Mouse (Mus musculus) right cerebral cortex, adult 18-20 months (tissue): Measurements from ENCODE around the gene Macrod2.
"Not testable (repeated sequence)": the region's sequence is repeated elsewhere in the genome, so short reads cannot be mapped to it uniquely, and the experiment has no call there.

Experiments used
- DNase-seq: peaks from one replicate; pipeline ENCODE4 v3.0.0; 2022; ENCODE audit warnings: mixed read lengths

Gene Macrod2

DNA sequence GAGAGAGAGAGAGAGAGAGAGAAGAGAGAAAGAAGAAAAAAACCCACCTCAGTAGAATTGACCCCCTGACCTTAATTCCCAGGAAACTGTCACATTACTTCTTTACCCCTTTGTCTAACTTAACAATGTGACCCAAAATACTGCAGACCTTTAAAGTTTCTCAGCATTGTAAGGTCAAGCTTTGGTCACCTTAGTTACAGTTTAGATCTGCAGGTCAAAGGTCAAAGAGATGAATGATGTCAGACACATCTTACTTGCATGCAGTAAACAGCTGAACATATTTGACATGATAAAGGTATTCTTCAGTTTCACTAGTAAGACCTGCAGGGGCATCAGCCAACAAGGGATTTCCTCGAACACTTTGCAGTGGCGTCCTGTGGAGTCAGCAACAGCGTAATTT, 309.0 kb downstream of the Macrod2 start:
- DNase-seq: no peak

DNA sequence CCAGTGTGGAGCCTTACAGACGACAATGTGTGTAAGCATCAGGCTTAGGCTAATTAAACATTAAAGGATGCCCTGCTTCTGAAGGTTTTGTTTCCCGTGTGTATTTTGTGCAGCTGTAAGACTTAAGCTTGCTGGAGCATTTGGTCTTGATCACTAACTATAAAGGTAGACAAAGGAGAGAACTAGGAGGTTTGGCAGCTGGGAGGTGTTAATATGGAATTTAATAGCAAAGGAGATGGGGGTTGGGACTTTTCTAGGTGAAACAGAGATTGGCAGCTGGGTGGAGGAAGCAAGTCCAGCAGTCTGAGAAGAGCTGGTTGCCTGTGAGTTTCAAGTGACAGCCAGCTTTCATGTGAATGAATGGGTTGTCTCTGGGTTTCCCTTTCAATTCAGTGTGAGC, 310.2 kb downstream of the Macrod2 start:
- no peak for DNase-seq

DNA sequence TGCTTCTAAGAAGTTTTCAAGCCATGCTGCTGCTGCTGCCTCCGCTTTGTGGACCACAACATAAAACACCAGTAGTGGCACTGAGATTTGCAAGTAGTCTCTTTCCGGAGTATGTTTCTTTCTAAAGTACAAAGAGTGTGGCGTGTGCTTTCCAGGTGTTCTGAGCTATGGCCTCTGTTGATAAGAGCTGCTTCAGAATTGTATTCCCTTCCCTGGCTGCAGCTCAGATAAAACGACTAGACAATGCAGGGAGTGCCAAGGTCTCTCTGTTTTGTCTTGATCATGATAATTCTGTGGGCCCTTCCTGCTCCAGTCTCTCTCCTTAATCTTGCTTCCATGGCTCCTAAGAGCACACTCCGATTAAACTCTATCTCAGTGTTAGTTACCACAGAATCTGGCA, 312.4 kb downstream of the Macrod2 start:
- DNase-seq: no peak

DNA sequence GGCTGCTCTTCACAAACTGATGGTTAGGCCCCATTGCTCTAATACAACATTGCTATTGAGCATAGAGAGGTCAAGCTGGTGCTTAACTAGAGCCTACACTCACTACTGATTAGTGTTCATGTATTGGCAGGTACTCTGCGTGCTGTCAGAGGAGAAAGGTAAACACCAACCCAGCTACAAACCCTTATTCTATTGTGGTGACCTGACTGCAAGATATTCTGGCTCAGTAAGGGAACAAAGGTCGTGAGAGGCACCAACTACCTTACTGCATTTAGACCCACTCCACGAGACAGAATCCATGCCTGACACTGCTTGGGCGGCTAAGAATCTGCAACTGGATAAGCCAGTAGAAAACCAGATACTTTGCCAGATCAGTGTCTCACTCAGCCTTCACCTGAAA, 320.7 kb downstream of the Macrod2 start:
- DNase-seq: no peak

DNA sequence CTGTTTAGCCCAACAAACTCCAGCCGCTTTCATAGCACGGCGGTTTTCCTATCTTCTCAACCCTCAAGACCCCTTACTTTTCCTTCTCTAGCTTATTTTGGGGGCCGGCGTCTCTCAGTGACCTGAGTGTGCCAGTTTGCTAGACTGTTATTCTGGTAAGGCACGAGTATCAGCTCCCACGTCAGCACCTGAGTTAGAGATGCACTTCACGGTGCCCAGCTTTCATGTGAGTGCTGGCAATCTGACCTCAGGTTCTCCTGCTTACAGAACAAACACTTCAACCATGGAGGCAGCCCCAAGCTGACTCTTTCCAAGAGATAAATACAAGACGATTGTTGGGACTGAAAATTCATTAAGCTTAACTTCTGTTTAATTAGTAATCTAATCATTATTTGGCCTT, 322.3 kb downstream of the Macrod2 start:
- no peak for DNase-seq

DNA sequence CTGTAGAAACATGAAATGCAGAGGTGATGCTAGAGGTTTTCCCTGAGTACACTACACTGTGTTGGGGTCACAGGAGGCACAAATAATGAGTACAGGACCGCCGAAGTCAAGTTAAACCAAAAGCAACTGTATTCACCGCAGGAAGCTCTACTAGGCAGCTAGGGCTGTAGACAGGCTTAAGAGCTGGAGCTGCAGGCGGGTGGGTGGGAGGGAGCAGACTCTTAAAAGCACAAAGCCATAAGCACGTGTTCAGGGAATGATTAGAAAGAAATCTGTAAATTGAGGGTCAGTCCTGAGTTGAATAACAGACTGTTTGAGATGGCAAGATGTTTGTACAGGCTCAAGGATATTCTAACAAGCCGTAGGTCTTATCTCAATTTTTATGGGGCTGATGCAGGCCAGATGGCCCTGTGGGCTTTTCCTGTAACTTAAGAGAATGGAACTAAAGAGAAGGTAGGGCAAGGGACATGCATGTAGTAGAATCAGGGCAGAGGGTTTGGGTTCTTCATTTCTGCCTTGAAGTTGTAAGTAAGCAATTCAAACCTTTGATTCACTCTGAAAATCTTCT, 337.6 kb downstream of the Macrod2 start:
- no peak for DNase-seq

DNA sequence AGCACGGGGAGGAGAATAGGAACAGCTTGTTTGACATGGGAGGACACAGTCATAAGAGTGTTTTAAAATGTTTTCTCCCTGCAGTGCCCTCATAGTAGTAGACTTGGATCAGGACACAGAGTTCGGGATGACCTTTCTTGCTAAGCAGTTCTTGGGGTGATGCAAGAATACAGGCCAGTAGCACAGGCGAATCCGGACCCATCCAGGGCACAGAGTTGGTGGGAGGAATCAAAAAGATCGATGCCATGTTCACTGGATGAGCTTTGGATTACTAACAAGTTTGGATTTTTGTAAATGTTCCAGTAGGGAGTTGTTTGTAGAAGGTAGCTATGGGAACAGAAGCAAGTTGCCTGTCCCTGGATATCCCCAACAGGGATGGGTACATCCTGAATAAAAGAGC, 345.4 kb downstream of the Macrod2 start:
- DNase-seq: no peak

DNA sequence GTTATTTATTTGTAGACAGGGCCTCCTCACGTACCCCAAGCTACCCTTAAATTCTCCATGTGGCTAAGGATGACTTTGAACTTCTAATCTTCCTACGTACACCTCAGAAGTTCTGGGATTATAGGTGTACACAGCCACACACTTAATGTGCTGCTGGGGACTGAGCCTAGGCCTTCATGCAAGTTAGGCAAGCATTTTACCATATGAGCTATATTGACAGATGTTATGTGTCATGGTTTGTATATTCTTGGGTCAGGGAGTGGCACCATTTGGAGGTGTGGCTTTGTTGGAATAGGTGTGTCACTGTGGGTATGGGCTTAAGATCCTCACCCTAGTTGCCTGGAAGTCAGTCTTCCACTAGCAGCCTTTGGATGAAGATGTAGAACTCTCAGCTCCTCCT, 347.8 kb downstream of the Macrod2 start:
- not testable (repeated sequence) for DNase-seq

DNA sequence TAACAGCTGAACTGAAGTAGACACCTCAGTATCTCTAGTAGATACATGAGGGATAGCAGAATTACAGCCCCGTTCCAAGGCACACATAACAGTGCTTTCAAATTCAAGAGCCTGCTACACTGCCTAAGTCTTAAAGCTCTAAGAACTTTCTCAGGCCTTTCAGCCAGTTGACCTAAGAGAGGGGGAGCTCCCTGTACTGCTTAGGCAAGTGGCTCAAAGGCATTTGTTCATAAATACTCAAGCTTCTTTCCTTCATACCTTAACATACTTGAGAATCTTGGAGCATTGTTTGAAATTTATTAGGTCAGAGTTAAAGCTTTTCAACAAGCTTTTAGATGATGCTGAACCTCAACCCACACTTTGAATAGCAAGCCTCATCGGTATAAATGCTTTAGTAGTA, 363.8 kb downstream of the Macrod2 start:
- no peak for DNase-seq

DNA sequence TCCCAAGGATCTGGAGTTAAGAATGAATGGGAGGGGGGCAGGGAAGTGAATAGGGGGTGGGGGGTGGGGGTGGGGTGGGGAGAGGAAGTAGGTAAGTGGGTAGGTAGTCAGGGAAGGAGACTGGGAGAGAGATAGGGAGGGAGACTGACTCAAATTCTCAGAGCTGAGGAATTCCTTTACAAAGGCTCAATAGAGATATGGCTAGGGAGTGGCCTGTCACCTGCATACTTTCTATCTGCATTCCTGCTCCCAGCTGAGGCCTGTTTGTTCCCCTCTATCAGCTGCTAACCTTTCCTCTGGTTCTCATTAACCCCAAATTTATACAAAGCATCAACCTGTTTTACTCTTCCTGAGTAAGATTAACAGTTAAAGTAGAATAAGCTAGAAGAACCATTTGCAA, 364.6 kb downstream of the Macrod2 start:
- DNase-seq: no peak

DNA sequence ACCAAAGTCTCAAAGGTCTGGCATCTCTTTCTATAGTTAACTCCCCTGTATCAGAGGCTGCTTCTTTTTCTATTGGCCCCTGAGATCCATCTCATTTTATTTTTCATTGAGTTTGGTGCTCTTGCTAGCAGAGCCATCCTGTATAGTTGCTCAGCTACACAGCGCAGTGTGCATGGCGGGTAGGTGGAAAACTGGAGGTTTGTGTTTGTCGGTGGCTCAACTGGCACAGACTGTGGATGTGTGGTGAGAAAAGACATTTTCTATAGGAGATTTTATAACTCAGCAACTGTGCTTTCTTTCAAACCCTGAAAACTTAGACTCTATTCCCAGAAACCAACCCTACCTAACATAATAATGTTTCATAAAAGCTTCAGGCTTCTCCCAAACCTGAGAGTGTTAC, 365.0 kb downstream of the Macrod2 start:
- DNase-seq: peak; percentile 43

DNA sequence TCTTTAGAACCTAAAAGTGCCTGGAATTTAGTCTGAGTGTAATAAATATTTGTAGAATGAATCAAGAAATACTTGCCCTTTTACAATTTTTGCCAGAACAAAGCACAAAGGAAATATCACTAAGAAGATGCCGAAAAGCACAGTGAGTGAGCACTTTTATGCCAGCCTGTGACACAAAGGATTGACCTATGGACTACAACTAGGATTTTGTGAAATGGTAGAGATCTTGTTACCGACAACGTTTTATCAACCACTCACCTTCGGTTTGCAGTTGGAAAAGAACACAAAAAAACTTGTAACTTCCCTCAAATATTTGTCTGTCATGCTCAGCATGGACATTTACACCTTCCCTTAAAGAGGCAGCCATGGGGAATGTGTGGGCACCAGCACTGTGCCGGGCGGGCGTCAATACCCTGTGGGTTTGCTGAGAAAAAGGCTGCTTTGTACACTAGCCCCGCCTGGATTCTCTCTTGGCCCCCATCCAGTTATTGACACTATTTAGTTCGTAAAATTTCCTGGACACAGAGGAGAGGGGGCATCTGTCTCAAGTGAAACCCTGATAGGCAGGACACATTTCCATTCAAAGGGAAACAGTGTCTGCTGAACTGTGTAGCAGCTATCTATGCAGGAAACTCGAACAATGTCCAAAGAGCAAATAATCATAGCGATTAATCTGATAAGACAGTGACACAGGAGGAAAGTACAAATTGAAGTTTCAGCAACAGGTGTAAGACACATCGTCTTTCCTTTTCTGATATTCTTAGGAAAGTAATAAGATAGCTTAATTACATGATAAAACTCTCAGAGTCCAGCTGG, 368.2 kb downstream of the Macrod2 start:
- DNase-seq: no peak

DNA sequence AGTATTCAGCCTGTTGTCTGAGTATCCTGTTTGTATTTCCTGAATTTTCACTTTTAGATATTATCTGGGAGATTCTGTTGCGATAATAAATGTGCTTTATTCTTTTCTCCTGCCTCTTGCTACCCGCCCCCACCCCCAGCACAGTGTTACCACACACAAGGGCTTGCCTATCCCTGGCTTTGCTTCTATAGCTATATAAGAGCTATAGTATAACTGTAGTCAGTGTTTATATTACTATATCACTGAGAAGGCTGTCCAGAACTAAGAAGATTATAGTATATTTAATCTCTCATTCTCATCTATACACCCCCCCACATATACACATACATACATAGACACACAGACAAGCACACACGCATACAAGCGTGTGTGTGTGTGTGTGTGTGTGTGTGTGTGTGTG, 374.4 kb downstream of the Macrod2 start:
- no peak for DNase-seq

DNA sequence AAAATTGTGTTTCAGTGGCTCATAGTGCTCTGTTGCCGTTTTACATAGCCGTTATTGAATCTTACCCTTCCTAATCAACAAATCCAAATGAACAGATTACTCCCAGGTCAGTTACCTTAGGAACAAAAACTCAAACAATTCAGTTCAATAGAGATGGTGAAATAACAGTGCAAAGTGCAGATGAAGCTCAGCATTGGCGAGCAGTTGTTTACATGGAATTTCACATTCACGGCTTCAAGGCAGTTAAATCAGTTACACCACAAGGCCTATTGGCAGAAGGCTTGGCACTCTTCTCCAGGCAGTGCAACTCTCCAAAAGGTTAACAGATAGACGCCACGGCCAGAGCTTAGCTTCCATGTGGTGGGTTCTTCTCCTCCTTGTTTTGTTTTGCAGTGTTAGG, 377.7 kb downstream of the Macrod2 start:
- DNase-seq: no peak

DNA sequence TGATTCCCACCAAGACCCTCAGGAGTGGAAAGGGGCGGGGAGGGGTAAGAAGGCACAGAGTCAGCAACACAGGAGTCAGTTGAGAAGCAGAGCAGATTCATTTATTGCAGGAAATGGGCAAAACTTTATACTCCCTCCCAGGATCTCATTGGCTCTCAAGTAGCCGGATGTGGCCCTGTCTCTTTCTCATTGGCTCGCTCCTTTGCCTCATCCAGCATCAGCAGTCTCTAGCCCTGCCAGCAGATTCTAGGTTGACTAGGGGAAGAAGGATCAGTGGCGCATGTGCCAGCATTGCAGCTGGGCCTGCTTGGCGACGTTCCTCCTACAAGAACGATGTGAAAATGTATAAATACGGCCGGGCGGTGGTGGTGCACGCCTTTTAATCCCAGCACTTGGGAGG, 378.3 kb downstream of the Macrod2 start:
- DNase-seq: no peak

DNA sequence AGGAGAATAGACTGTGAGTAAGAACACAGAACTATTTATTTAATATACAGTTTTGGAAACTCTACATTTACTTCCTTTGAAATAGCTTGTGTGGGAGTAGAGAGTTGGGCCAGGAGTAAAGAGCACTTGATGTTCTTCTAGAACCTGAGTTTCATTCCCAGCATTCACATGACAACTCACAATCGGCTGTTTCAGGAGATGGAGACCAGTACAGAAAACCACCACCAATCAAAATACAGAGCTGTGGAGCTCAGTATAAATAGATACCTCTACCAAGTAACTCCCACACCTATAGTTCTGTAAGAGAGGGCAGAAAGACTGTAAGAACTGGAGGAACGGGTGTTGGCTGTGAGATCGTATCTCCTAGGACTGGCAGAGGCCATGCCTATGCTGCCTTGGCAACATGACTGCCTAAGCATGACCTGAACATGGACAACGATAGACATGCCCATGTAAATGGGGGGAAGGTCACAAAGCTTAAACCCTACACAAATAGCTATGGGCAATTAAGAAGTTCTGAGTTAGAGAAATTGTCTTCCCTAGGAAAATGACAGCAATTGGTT, 379.8 kb downstream of the Macrod2 start:
- DNase-seq: no peak

DNA sequence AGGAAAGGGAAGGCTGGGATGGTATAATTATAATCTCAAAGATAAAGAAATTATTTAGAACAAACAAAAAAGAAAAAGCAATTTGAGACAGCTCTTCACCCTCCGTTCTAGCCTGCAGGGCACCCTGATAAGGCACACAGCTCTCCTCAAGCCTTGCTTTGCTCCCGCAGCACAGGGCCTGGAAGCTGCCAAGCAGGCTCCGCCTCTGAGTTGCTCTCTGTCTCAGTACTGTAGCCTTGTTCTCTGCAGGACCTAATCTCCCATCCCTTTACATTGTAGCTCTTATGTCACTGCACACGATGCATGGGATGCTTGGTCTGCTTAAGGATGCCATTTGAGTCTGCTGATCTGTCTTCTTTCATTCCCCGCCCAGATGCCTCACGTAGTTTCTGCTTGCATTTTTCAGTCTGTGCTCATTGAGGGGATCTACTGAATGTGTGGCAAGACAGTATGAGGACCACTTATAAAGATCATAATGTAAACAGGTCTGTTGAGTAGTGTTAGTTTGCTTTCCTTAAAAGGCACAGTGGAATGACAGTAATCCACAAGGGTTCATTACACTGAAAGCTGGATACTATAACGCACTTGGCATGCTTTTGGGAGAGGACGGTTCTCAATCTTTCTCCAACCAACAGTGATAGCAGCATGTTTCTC, 380.5 kb downstream of the Macrod2 start:
- DNase-seq: no peak

DNA sequence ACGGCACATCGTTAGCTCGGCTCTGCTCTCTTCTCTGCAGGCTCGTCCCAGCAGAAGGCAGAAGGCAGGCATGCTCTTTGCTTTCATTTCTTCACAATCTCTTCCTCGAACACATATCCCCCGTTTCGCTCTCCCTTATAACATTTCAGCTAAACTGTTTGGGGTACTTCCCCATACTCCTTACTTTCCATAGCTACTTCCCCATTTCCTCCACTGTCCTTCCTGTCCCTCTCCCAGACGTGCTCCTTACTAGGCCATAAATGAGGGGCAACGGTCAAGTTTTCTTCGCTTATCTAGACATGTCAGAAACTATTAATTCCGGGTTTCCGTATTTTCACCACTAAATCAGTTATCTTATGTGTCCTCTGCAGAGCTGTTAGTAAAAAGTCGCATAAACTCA, 383.1 kb downstream of the Macrod2 start:
- DNase-seq: no peak

DNA sequence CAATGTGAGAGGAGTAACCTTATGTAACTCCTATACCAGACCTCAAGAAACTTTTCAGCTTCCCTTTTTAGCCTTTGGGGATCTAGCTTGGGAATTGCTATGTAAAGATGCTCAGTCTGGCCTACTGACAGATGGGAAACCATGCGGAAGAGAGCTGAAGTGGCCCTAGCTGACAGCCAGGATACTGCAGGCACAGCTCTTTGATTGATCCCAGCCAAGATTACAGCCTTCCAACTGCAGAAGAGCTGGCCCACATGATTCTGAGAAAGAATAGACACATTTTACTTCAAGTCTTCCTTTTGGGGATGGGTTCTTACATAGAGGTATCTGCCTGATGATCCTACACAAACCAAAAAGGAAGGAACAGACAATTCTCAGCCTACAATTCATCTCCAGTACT, 387.9 kb downstream of the Macrod2 start:
- DNase-seq: peak; percentile 32

DNA sequence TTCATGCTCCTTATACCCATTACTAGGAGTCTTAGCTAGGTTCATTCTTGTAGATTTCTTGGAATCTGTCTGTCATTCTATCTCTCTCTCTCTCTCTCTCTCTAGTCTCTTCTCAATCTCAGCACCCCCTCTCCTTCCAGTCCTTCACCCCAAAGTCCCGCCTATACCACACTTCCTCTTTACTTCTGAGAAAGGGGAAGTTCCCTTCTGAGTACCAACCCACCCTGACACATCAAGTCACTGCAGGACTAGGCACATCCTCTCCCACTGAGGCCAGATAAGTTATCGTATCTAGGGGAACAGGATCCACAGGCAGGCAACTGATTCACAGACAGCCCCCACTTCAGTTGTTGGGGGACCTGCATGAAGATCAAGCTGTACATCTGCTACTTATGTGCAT, 389.5 kb downstream of the Macrod2 start:
- DNase-seq: no peak

DNA sequence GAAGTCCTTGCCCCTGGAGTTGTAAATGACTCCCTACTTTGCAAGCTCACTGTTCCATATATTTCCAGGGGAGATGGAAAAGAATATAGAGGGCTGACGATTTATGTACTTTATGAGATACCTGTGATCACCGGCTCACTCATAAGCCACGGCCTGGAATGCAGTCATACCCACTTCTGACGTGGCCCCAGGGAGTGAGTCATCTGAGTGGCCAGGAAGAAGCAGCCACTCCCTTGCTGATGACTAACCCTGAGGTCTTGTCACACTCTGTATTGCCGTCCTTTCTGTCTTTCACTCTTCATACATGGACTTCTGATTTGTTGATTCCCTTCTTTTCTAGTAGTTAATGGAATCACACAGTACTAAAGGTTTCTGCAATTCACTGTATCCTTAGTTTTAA, 395.3 kb downstream of the Macrod2 start:
- no peak for DNase-seq

DNA sequence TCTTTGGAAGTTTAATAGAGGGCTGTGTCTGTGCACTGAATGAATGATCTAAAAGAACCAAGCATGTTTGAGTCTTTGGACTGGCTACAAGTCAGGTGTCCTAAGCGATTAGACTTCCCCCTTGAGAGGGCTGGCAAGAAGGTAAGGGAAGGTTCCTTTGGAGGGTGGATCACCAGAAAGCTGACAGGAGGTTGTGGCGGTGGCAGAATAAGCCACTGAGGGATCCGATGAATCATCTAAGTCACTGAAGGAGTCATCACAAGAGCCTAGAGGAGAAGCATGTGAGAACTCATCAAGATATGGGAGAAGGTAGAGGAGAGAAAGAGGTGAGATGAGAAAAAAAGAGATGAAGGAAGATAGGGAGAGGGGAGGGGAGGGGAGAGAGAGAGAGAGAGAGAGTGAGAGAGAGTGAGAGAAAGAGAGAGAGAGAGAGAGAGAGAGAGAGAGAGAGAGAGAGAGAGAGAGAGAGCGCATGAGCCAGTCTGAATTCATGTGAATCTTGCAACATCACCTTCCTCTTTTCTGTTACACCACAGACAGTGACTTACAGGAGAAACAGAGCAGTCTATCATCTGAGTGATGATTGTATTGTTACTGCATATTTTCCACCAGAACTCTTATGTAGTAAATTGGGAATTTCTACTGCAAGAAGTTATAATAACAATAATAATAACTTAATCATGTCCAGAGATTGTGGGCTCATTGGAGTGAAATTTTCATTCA, 398.9 kb downstream of the Macrod2 start:
- DNase-seq: no peak

DNA sequence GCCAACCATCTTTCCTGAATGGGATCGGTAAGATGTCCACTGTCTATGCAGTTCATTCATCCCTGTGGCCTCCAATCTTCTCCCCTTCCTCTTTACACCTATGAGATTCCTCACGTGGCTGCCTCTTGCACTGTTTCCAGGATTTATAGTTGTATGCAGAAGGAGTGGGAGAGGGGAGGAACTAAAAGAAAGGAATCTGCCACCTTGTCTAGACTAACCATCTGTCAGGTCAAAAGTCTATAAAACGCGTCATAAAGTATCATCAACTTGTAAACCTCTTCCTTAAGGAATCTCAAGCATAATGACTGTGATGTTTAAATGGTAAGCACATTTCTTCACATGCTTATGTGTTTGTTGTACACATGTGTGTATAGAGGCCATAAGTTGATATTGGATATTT, 416.6 kb downstream of the Macrod2 start:
- DNase-seq: no peak
